Mouse (Mus musculus): ENCODE measurements around the gene Gm44596.

Gm44596 gene

DNA sequence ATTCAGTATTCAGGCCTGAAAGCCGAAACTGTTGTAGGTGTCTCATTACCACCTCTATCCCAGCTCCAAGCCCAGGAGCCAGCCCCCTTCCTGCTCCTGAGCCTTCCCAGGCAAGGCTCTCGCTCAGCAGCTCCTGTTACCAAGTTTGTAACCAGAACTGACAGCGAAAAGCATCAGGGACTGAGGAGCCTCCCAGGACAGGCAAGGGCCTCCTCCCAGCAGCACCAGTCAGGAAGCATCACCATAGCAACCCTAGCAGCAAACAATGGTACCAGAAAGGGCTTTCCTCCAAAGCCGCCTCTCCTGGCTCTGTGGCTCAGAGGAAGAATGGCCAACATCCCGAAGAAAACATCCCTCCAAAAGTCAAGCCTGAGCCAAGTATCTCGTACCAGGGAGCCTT lies at the start of gene Gm44596, which contains the start of gene Tex52:
Gene Gm44596 (plus strand): TSS at position 312 of the 400 bp plus-strand sequence.
Gene Tex52 (plus strand): TSS at position 265 of the 400 bp plus-strand sequence.
- no peak for DNase-seq (ENCODE audit: low read depth)

DNA sequence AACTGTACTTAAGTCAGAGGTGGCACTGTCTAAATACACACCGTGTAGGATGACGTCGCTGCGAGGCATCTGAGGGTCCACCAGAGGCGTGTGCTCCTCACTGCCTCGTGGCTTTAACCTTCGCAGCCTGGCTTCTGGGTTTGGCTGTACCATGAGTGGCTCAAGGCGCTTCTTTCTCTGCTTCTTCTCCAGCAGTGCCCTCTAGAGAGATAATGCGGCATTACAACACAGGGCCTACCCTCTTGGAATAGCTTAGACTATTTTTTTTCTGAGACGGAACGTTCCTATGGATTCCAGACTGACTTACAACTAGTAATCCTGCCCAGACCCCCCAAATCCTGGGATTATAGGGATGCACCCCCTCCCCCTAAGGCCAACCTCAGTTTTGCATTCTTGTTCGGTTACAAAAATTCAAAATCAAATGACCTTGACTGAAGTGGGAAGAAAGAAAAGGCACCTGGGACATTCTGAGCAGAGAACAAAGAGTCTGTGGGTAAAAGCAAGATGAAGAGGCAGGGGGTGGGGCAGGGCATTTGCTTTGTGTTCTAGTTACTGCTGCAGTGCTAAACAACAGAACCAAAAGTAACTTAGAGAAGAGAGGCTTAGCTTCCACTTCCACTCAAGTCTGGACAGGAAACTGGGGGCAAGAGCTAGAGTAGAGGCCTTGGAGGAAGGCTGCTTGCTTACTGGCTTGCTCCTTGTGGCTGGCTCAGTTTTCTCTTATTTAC lies 40.7 kb upstream of the Gm44596 start:
- peak; percentile 80 for DNase-seq (ENCODE audit: low read depth)

DNA sequence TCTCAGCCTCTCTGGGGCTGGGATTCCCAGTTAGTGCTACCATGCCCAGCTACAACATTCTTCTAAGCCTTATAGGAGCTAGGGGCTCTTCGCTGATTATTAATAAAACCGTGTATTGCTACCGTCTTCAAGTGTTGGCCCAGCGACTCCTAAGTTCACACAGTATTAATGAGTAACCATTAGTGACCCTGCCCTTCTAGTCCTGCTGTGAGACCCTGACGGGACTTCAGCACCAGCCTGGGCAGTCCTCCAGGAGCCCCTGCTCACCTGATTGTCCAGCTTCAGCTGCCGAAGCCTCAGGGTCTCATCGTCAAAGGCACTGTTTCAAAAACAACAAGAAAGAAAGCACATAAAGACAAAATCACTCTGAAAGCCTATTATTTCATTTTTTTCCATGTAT lies 37.8 kb upstream of the Gm44596 start:
- no peak for DNase-seq (ENCODE audit: low read depth)

DNA sequence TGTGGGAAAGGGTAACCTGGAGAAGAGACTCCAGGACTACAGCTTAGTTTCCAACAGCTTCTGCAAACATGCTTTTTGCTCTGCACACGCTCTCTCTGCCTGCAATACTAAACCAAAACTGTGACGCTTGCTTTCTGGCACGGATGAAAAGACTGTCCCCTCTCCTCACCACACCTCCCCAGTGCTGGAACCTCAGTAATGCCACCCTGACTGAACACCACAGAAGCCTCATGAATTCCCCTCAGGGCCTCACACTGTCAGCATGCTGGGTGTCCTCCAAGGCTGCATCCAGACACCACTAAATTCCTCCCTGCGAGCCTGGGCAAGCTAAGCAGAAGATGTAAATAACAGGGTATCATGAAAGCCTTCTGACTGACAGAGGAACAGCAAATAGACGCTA lies 36.4 kb upstream of the Gm44596 start:
- no peak for DNase-seq (ENCODE audit: low read depth)

DNA sequence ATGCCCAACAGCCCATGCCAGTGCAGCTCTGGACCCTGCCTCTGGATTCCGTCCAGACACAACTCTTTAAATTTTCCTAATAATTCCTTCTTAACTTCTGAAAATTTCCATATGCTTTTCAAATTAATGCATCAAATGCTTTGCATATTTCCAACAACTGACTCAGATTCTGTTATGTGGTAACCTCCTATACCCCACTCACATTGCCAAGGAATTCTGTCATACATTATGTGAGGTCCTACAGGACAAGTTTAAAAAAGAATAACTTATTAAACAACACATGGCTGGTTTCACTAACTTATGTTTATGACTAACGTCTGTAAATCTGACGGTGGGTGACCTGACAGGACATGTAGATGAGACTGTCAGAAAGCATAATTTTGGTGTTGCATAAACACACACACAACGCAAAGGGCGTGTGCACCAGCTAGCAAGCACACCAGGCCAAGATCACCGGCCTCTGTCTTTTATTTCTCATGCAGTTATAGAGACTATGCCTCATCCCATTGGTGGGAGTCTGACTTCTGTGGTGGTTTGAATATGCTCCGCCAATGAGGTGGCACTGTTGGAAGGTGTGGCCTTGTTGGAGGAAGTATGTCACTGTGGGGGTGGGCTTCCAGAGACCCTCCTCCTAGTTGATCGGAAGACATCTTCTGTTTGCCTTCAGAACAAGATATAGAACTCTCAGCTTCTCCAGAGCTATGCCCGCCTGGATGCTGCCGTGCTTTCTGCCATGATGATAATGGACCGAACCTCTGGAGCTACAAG lies 33.2 kb upstream of the Gm44596 start:
- DNase-seq (ENCODE audit: low read depth): no peak

DNA sequence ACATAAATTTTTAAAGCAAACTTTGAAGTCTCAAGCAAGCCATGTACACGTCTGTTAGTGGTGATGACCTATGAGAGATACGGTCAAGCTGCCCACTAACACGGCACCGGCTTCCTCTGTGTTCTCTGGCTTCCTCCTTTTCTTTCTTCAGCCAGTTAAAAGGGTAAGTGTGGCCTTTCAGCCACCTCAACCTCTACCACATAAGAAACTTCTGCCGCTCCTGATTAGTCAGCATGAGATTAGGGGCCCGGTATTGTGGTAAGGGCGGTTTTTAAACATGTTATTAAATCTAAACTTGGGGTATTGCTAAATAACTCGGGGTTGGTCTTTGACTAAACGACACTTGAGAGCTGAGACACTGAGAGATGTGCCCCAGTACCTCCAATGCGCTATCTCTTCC lies 29.7 kb upstream of the Gm44596 start:
- peak; percentile 9 for DNase-seq (ENCODE audit: low read depth)

DNA sequence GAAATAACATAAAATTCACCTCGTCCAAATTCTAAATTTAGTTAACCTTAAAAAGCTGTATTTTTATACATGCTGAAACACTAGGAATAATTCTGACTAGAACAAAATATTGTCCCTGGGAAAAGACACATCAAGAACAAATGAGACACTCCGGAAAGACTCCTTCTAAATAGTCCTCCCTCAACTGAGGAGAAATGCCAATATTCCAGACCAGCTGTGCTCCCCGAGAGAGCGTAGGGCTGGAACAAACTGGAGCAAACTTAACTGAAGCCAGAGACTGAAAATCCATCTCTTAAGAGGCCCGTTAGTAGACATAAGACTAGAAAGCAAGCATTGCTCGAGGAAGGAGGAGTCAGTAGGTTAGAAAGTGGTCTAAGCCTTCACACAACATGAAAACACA lies 28.5 kb upstream of the Gm44596 start:
- DNase-seq (ENCODE audit: low read depth): no peak

DNA sequence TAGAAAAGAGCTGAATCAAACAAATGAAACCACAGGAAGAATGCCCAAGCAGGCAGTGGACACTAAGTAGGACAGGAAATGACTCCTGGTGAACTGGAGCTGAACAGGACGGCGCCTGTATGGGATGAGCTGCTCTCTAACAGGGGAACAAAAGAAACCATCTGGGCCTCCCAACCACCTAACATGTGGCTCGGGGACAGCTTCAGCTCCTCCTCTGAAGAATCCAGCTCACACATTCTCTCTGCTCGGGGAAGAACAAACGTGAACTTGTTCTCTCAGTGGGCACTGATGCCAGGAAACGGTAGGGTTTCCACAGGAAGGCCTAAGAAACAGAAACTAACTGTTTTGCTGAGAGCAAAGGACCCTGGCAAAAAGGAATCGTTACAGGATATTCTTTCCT lies 25.6 kb upstream of the Gm44596 start:
- no peak for DNase-seq (ENCODE audit: low read depth)

DNA sequence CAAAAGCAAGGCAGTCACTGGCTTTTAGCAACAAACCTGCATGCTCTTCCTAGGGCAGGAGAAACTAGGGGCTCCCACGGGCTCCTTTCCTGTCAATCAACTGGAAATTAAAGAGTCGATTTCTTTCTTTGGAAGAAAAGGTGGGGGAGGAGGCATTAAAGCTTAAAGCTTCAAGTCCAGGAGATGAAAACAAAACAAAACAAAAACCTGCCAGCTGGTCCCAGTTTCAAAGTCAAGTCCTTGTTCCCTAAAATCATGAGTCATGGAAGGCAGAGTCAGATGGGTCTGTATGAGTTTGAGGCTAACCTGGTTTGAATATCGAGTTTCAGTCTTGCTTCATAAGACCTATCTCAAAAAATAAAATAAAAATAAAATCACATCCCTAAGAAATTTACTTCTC lies 21.2 kb upstream of the Gm44596 start:
- DNase-seq (ENCODE audit: low read depth): peak; percentile 12

DNA sequence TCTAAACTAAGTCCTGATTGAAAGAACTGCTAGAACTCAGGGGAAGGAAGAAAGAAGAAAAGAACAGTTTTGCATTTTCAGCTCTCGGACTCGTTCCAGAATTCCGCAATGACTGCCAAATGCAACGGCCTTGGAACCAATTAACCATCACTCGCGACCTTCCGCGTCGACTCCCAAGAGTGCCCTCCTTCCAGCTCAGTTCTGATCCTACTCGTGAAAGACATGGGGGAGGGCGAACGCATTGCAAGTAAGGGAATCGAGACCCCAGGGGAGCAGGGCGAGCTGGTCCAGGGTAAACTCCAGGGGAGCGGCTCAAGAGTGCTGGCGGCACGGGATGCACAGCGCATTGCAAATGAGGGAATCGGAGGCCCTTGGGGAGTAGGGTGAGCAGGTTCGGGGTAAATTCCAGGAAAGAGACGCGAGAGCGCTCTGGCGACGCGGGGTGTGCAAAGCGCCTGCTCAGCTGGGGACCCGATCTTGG lies 20.1 kb upstream of the Gm44596 start:
- DNase-seq (ENCODE audit: low read depth): no peak

DNA sequence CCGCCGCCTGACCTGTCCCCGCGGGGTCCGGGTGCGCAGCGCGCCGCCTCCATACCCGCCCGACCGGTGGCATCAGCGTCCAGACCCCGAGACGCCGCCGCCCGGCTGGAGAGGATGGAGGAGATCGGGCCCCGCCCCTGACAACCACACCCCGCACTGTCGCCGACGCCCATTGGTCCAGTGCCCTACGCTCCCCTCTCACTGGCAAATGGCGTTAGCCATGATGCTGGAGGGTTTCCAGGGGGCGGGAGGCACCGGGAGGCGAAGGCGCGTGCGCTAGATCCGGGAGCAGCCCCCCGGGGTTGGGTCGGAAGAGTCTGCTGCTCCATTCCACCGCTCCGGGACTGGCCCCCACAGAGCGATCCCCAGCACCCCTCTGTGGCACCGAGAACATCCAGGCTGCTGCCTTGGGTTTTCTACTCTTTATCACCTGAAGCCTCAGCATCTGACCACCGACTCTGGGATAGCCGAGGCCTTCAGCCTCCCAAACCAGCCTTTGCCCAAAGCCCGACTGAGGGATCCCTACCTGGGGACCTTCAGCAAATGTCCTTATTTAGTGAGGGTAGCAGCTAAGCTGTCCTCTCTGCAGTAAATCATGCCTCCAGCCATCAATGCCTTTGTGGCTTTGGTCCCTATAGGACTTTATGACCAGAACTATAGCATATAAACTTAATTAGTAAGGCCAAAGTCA lies 19.4 kb upstream of the Gm44596 start, which contains the start of gene Tulp3:
Gene Tulp3 (minus strand): TSS at position 126 of the 691 bp plus-strand sequence.
- DNase-seq (ENCODE audit: low read depth): peak; percentile 92

DNA sequence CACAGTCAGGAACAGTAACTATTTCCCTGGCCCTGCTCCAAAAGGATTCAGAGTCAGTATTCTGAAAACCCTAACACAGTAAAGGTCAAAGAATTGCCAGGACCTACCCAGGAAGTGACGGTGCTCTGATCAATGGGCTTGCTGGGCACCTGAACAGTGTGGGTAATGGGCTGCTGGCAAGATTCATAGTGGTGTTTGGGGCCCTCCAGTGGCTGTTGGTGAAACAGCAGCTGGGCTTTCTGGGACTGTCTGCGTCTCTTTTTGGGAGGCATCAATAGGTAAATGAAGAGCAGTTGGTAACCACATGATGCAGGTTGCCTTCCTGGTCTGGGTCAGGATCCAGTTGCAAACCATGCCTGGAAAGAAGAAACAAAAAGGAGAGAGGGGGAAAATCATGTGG lies 16.3 kb upstream of the Gm44596 start:
- peak; percentile 81 for DNase-seq (ENCODE audit: low read depth)

DNA sequence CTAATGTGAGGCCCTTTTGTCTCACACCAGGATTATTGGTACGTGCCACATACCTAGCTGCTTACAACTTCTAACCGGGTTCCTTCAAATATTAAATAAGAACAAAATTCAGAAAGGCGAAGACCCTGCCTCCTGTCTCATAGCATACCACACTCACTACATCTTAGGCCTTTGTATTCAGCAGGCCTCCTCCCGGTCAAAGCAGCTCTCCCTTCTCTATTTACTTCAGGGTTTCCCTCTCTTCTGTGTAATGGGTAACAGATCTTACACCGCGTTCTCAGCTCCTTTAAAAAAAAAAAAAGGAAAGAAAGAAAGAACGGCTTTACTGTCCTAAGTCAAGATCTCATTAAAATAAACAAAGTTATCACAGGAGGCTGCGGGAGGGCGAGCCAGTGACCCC lies 13.4 kb upstream of the Gm44596 start:
- DNase-seq (ENCODE audit: low read depth): no peak

DNA sequence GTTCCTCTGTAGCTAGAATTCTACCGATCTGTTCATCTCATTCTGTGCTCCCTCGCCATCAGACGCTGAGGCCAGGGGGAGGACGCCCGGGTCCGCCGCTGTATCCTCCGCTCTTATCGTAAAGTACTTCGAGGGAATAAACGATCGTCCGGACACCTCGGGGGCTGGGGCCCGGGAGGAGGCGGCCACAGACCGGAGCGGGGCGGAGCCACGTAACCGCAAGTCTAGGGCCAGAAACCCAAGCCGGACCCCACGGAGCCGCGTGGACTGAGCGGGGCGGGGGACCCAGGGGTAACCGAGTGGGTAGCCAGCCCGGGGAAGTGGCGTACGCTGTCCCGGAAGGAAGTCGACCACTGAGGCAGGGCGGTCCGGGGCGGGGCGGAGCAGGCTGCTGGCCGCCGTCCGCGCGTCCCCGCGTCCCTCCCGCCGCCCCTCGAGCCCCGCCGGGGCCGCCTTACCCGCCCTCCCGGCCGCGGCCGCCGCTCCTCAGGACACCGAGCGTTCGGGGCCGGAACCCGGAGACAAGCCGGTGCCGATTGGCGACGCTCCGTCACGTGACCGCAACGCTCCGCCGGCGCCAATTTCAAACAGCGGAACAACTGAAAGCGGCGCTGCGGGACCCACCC lies 12.8 kb upstream of the Gm44596 start, which contains the start of the genes Rhno1 and Foxm1:
Gene Rhno1 (minus strand): TSS at position 531 of the 626 bp plus-strand sequence.
Gene Foxm1 (plus strand): TSS at position 587 of the 626 bp plus-strand sequence.
- peak; percentile 91 for DNase-seq (ENCODE audit: low read depth)

DNA sequence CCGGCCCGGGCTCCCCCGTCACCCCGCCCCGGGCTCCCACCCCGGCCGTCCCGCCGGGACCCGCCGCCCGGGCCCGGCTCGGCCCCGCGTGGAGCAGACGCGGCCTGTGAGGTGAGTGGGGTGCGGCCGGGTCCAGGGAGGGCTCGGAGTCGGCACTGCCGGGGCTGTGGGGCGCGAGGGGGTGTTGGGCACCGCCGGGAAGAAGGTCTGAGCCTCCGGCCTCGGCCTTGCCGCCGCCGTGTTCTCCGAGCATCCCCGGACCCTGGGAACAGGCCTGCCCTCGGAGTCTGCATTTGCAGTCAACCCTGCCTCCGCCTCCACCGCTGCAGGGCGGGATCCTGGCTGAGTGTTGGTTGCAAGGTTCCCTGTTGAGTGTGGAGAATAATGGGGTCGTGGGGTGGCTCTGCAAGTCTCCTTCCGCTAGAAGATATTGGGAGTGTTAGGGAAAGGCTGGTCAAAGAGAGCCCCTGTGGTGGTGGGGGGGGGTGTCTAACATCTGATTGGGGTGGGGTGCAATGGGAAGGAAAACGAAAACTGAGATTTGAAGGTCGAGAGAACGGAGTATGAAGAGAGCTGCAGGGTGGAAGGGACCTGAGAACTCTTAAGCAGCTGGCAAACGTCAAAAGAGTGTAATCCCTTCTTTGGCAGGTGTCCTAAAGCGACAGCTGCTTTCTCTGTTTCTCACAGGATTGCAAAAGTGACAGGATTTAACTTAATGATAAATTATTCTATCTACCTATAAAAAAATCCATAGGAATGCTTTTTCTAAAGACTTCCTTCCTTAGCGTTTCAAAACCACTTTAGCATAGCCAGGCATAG lies 12.1 kb upstream of the Gm44596 start:
- peak; percentile 47 for DNase-seq (ENCODE audit: low read depth)

DNA sequence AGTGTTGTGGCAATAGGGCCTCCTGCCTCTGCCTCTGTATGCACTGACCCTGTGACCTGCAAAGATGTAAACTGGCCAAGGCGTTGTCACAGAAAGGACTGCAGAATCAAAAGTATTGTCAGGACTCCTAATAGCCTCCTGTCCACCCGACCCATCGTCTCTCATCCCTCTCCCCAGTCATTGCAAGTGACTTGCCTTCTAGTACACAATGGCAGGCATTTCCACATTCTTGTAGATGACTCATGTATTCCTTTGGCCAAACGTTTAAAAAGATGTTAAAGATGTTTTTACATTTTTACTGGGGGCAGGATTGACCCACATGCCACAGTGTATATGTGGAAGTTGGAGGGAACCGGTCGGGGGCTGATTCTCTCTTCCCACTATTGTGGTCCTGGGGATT lies 10.6 kb upstream of the Gm44596 start:
- no peak for DNase-seq (ENCODE audit: low read depth)

DNA sequence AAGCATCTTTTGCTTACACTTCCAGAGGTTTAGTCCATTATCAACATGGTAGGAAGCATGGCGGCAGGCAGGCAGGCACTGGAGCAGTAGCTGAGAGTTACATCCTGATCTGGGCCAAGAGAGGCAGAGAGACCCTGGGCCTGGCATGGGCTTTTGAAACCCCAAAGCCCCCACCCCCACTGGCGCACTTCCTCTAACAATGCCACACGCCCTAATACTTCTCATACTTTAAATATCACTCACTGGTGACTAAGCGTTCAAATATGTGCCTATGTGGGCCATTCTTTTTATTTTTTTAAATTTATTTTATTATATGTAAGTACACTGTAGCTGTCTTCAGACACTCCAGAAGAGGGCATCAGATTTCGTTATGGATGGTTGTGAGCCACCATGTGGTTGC lies 8.8 kb upstream of the Gm44596 start:
- no peak for DNase-seq (ENCODE audit: low read depth)

DNA sequence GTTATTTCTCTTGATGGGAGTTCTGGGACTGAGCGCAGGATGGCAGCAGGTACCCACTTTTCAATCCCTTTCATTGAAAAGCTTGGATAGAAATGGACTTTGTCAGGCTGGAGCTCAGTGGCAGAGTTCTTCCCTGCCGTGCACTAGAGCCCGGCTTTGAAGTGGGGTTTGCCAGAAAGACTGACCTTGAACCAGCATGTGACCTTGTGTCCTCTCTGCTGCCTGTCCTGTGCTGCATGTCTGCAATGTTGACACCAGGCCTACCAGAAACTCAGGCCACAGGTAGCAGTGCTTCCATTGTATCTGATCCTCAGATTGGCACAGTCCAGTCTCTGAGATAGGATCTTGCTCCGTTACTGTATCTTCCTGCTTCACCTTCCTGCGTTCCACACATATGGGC lies 5.3 kb upstream of the Gm44596 start:
- no peak for DNase-seq (ENCODE audit: low read depth)

DNA sequence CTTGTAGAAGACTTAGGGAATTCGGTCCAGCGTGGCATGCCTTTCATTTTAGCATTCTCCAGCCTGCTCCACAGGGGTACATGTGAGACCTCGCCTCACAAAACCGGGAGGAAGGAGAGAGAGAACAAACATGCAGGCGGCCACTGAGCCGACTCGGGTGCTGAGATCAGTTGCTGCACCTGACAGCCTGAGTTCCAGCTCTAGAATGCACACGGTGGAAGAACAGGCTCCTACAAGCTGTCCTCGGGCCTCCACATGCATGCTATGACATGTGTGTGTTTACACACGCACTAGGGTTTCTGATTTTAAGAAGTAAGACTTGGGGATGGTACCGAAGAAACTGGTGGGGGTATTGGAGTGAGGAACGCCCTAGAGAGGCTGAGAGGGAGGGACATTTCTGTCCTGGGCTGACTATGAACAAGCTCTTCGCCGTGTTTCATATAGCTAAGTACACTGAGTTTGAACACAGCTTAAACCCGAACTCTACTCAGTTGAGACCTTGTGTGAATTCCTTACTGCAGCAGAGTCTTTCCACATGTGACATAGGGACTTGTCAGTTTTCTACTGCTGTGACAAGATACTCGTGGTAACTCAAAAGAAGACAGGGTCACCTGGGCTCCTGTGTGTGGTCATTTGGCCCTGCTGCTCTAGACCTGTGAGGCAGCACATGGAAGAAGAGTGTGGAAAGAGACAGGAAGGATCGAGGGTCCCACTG lies 1.2 kb downstream of the Gm44596 start:
- DNase-seq (ENCODE audit: low read depth): no peak

DNA sequence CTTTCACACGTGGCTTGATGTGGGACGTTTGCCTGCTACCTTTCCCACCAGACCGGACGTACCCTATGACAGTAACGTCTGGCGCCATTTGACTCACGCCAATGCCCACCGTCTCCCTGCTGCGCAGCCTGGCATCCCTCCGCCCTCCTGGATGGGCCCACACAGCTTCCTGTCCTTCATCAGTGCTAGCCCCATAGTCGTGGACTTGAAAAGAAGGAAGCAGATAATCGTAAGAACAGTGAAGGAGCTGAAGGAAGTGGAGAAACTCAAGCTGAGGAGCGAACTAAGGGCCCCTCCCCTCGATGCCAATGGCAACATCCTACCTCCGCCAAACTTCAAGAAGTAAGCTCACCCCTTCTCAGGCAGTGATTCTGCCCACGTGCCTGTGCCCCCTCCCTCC lies 4.3 kb downstream of the Gm44596 start:
- DNase-seq (ENCODE audit: low read depth): no peak
